Mouse (Mus musculus) right cerebral cortex, adult 18-20 months (tissue): ENCODE data around the gene Twist2.
A peak's percentile ranks its signal among the peaks of the same experiment; 100 is the strongest.

Experiments
- DNase-seq: peaks from one replicate; pipeline ENCODE4 v3.0.0; 2022; ENCODE audit warnings: mixed read lengths

Twist2 gene

GRCm38 (mm10) chr1:91819237-91819636 is 18.0 kb downstream of the Twist2 start:
- no peak for DNase-seq

GRCm38 (mm10) chr1:91820531-91820930 is 19.3 kb downstream of the Twist2 start:
- no peak for DNase-seq

GRCm38 (mm10) chr1:91822316-91822824 is 21.1 kb downstream of the Twist2 start:
- DNase-seq: no peak

- DNase-seq: no peak
These were observed 22.3 kb downstream of the Twist2 start for GRCm38 (mm10) chr1:91823530-91823929.

GRCm38 (mm10) chr1:91823951-91824350 is 22.7 kb downstream of the Twist2 start:
- no peak for DNase-seq

- DNase-seq: no peak
These were observed 24.0 kb downstream of the Twist2 start for GRCm38 (mm10) chr1:91825261-91825660.

GRCm38 (mm10) chr1:91831978-91832377 is 30.7 kb downstream of the Twist2 start:
- no peak for DNase-seq

- DNase-seq: no peak
These were observed 38.3 kb downstream of the Twist2 start for GRCm38 (mm10) chr1:91839557-91839956.

- peak; percentile 16 for DNase-seq
These were observed 38.7 kb downstream of the Twist2 start for GRCm38 (mm10) chr1:91839979-91840378.

GRCm38 (mm10) chr1:91844236-91844635 is 43.0 kb downstream of the Twist2 start:
- DNase-seq: peak; percentile 30

- no peak for DNase-seq
These were observed 43.6 kb downstream of the Twist2 start for GRCm38 (mm10) chr1:91844681-91845379.

GRCm38 (mm10) chr1:91845380-91845957 is 44.2 kb downstream of the Twist2 start:
- no peak for DNase-seq

GRCm38 (mm10) chr1:91851300-91851699 is 50.0 kb downstream of the Twist2 start:
- DNase-seq: no peak

GRCm38 (mm10) chr1:91856771-91857664 is 55.8 kb downstream of the Twist2 start:
- DNase-seq: no peak

- no peak for DNase-seq
These were observed 57.0 kb downstream of the Twist2 start for GRCm38 (mm10) chr1:91858101-91858790.

- DNase-seq: no peak
These were observed 57.6 kb downstream of the Twist2 start for GRCm38 (mm10) chr1:91858901-91859300.

- no peak for DNase-seq
These were observed 60.2 kb downstream of the Twist2 start for GRCm38 (mm10) chr1:91861511-91861910.

- no peak for DNase-seq
These were observed 64.7 kb downstream of the Twist2 start for GRCm38 (mm10) chr1:91866001-91866400.

GRCm38 (mm10) chr1:91871101-91871500 is 69.8 kb downstream of the Twist2 start:
- DNase-seq: no peak

- no peak for DNase-seq
These were observed 71.3 kb downstream of the Twist2 start for GRCm38 (mm10) chr1:91872388-91873059.

GRCm38 (mm10) chr1:91873572-91874285 is 72.5 kb downstream of the Twist2 start:
- DNase-seq: no peak
